Mouse (Mus musculus) cerebellum, adult (tissue): Measurements from ENCODE around the gene 2210016L21Rik.
"Not testable (repeated sequence)": the region's sequence is repeated elsewhere in the genome, so short reads cannot be mapped to it uniquely, and the experiment has no call there.

Source experiments
- ATAC-seq: cut with Nextera tagmentation; 2 replicates; pipeline ENCODE4 v1.9.2; 2017; ENCODE audit warnings: mild to moderate bottlenecking, moderate library complexity, mixed read lengths; ENCODE audit not compliant: insufficient number of reproducible peaks, low FRiP score, low TSS enrichment

Gene 2210016L21Rik

DNA sequence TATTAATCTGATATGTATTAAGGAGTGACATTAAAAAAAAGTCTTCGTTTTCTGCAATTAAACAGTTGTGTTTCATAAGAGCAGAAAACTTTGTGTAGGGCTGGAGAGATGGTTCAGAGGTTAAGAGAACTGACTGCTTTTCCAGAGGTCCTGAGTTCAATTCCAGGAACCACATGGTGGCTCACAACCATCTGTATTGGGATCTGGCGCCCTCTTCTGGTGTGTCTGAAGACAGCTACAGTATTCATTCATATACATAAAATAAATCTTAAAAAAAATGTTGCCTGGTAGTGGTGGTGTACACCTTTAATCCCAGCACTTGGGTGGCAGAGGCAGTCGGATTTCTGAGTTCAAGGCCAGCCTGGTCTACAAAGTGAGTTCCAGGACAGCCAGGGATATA is 820 bp upstream of the 2210016L21Rik start:
- not testable (repeated sequence) for ATAC-seq

DNA sequence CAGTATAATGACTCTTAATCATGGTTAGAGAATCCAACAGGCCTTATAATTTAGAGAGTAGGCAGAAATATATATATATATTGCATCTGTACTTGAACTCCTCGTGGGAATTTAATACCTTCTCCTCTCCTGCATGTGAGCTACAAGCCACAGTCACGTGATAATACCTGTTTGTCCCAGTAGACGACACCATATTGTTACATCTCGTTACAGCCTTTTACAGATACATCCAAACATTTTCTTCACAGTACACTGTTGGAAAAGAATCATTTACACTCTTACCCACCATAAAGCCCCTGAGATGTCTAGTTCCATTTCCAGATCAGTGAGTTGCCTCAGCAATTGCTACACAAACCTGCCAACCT is 790 bp downstream of the 2210016L21Rik start:
- no peak for ATAC-seq

DNA sequence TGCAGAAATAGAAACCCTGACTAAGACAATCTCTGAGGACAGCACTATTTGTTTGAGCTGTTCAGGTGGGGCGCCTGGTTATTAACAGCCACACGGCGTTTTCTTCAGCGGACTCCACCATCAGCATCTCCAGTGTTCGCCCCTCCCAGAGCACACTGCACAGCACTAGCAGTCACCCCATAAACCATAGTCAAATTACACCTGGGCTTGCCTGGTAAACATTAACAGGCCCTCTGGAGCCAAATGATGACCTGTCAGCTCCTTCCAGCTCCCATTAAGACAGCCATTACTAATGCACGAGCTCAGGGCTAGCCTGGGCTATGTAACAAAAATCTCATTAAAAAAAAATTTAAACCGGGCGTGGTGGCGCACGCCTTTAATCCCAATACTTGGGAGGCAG is 3.1 kb downstream of the 2210016L21Rik start:
- ATAC-seq, result no peak

DNA sequence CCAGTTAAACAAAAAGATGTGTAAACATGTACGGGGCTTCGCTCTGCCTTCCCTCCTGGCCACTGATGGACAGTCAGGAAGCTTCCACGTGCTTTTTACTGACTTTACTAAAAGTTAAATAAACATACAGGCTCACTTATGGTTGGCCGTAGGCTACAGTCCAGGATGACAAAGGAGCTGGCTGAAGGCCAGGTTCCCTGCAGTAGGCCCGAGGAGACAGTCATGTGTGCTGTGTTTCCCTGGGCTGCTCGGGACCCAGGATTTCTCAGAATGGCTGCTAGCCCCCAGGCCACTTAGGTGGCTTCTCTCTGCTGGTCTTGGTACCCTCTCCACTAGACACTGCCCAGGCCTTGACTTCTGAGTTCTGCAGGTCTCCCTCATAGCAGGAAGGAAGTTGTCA is 6.9 kb downstream of the 2210016L21Rik start:
- 0 out of 2 replicates have a peak, but pooled peaks have one; percentile 16 for ATAC-seq

DNA sequence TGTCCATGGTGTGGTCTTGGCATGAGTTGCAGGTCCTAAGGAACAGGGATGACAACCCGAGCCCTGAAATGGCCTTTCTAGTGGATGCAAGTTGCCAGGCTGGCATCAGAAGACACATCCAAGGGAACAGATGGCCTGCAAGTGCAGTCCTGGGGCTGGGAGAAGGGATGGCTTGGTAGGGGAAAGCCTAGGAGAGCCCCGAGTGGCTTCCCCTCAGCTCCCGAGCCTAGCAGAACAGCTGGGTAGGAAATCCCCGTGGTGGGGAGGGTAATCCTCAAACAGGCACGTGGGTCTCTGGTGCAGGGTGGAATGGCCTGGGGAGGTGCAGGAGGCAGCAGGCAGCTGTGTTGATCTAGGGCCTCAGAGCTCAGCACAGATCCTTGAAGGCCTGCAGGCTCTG is 7.4 kb downstream of the 2210016L21Rik start:
- ATAC-seq, result 0 out of 2 replicates have a peak, but pooled peaks have one; percentile 17

DNA sequence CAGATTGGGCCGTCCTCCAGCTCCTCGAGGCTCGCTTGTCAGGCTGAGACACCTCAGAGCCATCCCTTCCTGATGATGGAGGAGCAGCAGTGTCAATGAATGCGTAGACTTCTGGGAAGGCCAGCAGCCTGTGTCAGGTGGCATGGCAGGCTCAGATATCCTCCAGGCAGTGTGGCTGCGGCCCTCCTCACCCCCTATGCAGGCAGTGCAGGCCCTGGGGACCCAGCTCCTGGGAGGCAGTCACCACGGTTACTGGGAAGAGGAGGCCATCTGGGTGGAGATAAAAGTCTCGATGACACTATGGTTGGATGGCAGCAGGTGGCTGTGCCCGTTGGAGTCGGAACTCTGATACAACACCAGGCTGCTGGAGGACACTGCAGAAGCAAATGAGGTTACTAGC is 7.9 kb downstream of the 2210016L21Rik start:
- ATAC-seq, result no peak

DNA sequence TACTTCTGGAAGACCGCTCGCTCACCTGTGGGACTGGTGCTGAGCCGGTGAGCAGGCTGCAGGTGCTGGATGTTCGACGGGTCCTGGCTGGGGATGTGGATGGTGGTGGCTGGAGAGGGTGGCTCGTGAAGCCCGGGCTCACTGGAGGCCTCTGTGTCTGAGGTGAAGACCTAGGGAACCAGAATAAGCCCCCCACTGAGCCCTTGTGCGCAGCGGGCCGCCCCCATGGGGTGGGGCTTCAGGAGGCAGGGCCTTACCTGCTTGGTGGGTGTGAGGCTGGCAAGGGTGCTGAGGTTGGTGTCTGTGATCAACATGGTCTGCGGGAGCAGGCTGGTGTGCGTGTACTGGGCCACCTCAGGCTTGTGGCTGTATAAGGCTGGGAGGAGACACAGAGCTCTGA is 8.7 kb downstream of the 2210016L21Rik start:
- no peak for ATAC-seq

DNA sequence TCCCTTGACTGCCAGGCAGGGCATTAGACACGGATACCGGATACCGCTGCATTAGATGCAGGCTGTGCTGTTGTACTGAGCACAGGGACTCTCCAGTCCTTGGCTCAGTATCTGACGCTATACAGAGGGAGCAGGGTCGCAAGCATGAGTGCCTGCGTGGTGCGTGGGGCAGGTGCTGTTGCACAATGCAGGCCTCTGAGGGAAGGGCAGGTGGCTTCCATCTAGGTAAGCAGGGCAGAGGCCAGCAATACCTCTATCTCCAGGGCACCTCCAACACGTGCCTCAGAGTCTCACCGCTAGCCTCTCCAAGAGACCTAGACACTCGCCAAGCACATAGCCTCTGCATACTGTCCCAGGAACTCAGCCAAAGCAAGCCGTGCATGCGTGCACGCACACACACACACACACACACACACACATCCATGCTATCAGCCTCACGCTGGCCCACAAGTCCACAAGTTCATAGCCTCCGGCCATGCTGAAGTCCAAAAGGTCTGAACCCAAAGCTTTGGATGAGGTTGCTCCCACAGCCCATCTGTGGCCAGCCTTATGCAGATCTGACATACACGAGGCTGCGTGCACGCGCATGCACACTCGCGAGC is 9.4 kb downstream of the 2210016L21Rik start:
- no peak for ATAC-seq

DNA sequence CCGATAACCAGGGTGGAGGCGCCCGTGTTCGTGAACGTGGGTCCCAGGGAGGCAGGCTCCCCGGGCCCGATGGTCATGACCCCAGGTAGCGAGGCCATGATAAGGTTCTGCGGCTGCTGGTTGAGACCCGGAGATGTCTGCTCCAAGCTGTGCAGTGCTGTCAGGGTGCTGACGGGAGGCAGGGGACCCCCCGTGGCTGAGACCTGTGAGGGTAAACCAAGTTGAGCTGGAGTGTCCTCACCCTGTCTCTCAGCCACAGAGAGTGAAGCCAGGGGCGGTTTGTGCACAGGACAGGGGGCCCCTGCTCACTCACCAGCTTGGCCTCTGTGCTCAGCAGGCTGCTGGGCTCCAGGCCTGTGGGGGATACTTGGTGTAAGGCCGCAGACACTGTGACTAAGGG is 11.4 kb downstream of the 2210016L21Rik start:
- ATAC-seq, result no peak

DNA sequence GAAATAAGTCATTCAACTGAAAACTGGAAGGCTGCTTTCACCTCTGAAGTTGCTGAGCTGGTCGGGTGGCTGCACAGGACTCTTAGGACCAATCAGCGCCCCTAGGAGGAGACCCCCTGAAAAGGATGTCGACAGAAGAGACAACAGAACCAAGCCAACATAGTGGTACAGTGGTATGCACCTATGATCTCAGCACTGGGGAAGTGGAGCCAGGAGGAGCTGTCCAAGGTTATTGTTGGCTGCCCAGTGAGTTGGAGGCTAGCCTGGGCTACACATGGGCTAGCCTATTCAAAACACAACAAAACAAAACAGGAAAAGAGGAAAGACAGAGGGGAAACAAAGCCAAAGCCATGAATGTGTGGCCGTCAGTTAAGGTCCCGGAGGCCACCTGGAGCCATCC is 16.1 kb downstream of the 2210016L21Rik start:
- no peak for ATAC-seq

DNA sequence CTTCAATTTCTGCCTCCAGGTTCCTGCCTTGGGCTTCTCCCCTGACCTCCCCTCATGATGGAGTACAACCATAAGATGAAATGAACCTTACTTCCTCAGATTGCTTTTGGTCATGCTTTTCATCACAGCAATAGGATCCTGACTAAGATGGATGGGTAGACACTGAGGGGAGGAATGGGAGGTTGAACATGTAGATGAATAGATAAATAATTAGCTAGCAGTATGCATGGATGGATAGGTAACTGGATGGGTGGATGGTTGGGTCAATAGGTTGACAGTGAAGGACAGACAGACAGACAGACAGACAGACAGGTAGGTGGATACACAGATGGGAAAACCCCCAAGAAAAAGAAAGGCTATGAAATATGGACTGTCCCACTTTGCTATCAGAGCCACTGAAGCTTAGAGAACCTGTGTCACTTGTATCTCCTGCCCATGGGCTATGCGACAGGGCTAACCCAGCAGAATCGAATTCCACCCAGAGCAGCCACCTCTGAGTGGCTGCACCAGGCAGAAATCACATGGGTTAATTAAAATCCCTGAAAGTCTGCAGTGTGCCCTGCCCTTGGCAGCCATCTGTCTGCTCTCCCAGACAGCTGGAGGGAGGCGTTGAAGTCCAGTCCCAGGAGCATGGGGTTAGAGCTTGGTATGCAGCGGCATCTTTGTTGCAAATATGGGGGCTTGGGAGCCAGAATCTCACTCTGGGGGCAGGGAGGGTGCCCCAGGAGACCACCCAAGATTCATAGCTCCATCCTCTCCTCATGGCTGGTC is 19.8 kb downstream of the 2210016L21Rik start:
- ATAC-seq, result no peak

DNA sequence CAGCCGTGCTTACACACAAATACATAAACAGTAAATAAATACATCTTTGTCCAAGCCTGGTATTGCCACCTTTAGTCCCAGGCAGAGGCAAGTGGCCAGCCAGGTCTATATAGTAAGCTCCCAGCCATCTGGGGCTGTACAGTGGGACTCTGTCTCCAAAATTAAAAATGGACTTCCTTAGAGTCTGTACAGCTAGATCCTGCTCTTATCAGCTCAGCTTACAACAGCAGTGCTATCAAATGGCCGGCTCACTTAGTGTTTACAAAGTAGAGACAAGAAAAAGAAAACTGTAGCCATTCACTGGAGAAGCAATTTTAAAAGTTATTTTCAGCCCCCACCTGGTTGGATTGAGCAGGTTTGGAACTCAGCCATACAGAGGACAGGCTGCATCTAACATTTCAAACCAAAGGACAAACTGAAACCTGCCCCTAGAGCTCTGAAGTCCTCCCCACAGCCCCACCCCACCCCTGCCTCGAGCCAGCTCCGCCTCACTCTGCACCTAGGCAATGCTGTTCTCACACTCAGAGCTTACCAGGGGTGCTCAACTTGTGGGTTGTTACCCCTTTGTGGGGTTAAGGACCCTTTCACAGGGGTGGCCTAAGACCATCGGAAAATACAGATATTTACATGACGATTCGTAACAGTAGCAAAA is 22.5 kb downstream of the 2210016L21Rik start:
- ATAC-seq, result no peak

DNA sequence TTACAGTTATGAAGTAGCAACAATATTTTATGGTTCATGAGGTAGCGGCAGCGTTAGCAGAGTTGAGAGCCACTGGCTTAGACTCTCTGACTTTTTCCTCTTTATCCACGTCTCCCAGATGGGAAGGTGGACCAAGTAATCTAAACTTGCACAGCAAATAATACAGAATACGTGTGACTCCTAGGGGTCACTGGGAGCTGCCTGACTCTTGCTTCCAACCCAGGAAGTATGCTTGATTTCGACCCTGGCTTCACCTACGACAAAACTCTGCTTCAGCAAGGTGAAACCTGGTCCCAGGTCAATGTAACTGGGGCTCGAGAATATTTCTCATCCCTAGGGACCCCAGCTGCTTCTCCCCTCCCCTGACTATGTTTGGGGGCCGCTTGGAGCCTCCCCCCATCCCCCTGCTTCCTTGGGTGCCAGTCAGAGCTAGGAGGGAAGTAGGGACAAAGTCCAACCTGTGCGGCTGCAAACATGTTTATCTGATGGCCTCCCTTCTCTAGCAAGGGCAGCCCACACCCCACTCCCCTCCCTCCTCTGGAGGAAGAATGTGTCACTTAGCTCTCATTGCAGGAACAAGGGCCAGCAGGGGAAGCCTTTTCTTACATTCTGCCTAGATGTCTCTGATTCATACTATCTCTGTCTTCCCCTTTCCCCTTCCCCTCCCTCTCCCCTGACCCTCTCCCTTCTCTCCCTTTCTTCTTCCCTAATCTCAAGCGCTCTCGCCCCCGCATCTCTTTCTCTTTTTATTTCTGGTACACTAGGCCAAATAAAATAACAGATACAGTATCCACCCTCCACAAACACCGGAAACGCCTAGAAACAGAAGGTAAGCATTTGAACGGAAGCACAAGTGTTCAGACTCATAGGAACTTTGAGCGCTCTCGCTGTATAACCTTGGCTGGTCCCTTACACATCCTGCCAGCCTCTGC is 23.3 kb downstream of the 2210016L21Rik start:
- no peak for ATAC-seq

DNA sequence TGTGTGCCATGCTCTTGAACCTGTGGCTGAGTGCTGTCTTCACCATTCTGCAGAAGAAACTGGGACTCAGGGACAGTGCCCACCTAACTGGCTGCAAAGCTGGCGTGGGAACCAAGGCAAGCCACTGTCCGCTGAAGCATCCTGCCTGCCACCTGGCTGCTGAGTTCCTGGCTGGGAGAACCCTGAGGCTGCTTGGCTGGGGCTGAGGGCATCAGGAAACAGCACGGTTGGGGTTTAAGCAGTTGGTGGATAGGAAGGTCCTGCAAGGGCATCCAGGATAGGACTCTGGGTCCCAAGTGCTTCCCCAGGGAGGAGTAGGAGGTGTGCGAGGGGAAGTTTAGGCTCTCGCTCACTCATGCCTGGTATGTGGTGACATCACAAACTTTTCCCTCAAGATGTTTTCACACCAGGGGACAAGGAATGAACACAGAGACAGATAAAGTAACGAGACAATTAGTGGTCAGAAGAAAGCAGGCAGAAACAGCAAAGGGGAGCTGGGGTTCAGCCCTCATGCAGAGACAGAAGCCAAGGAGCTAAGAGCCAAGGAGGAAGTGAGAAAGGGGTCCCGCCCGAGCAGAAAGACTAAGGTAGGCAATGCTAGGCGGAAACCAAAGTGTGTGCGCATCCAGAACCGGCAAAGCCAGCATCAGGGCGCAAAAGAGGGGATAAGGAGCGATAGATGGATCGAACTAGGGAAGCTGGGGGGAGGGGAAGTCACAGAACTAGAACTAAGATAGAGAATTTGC is 25.7 kb downstream of the 2210016L21Rik start:
- no peak for ATAC-seq

DNA sequence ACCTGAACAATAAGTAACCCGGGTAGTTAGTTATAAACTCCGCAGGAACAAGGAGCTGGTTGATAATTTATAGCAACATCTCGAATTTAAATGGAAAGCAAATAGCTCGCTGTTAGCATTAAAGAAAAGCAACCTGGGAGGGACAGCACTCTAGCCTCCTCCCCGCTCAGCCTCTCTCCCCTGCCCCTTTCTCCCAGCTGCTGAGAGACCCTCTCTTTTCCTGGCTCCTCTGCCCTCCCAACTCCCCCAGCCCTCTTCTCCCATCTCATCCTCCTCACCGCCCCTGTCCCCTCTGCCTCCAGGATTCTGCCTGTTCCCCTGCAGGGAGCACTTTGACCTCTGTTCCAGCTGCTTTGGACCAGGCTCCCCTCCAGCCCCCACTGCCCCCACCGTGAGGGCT is 26.7 kb downstream of the 2210016L21Rik start:
- no peak for ATAC-seq

DNA sequence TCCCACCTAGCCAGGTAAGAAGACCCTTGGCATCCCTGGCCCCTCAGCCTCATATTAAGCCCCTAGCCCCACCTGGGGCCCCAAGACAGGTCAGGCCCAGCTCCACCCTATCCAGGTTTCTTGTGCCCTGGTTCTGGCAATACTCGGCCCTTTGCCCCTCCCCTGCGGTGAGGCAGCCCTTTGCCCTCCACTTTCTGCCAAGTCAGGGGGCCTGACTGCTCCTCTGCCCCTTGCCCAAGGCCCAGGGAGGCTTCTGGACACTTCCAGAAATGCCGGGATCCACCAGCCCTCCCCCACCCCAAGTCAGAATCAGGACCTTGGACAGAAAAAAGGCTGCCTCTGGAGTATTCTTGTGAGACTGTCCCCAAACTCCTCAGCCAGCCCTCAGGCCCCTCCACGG is 27.1 kb downstream of the 2210016L21Rik start:
- no peak for ATAC-seq

DNA sequence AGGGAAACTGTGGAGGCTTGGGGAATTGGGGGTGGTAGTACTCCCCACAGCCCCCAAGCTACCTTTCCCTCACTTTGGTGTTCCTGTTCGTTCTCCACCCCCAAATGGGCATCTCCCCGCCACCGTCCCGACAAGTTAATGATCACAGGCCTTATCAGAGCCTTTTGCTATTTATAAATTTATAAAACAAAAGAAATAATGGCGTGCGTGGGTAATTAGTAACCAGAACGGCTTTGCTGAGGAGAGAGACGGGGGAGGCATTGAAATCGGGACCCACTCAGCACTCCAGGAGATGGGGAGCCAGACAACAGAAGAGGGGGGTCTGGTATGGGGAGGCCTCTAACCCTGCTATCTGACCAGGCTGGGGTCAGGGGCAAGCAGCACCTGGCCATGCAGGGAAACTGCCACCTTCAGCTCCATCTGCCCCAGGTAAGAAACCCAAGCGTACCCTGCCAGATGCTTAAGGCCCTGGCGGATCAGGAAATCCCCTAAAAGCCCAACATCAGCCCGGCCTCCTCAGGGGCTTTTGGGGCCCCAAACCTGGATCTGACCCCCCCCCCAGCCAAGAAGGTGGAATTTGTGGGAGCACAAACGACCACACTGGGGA is 27.8 kb downstream of the 2210016L21Rik start:
- ATAC-seq, result no peak

DNA sequence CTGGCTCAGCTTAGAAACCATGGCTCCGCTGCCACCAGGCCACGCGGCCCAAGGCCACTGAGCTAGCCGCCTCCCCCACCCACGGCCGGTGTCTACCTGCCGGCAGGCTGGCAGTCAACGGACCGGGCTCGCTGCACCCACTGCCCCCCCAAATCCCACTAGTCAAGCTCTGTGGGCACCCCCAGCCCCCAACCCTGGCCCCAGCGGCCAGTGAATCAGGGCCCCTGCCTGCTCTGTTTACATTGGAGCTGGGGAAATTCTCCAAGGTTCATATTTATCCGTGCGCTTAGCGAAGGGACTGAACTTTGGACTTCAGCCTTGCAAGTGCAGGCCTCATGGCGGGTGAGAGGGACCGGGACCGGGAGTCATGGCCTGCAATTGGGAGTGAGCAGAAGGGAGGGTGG is 28.9 kb downstream of the 2210016L21Rik start, which contains the start of gene Hnf1a:
Gene Hnf1a, minus strand, starts transcription at position 271 of the 404 bp plus-strand sequence.
- no peak for ATAC-seq

DNA sequence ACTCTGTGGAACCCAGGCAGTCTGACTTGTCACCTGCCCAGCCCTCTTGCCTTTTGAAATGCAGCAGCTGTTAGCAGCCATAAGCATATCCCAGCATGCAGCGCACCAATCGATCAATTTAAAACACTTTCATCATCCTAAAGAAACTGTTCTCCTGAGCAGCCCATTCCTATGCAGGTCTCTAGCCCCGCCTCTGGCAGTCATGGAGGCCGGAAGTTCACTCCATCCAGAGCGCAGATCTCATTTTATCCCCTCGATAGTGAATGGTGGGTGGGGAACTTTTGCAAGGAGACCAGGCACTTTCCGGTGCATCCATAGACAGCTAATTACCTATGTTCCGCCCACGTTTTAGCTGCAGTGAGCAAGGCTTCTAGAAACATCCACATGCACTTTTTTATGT is 30.2 kb downstream of the 2210016L21Rik start:
- no peak for ATAC-seq
